Mouse (Mus musculus) CH12F3 (cell line): ENCODE data around the gene Nrxn3.

Source experiments
- in situ Hi-C: fragments of 300-500 bp; cut with MboI; formaldehyde crosslinking; loops from 2 replicates; pipeline ENCODE4 v1.14.3; 2020; ENCODE audit warnings: low sequenced_read_pairs

Gene Nrxn3

GRCm38 (mm10) chr12:88722691-88723070 lies at the start of gene Nrxn3:
Gene Nrxn3, plus strand, starts transcription at chr12:88722876.
- in situ Hi-C loops: loop anchor here (25.0 kb wide), 1 partner anchor 390 kb away; no protein-coding TSS in a partner anchor

DNA sequence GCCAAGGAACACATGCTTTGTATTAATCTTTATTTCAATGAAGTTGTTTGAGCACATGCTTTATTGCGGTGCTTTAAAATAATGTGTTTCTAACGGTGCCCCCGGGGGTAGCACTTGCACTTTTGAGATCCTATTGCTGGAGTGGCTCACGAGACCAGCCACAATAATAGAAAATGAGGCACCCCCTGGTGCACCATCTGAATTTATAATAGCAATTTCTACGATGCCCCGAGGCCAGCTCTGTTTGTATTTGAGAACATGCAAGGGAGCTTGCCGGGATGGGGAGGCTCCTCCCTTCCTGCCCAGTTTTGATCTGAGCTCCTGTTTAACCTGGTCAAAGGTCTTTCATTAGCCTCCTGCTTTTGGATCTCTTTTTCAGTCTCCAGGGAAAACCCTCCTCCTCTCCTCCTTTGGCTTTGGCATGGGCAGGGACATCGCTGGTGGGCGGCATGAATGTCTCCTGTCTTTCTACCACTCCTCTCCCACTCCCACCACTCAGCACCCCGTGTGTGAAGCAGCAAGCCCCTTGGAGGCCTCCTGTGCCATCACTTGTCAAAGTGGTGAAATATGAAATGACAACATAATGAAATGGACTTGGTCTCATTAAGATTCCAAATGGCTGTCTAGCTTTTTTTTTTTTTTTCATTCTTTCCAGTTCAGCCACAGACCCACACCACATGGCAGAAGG lies 18.4 kb upstream of the Nrxn3 start:
- in situ Hi-C loops: loop anchor here (25.0 kb wide), 1 partner anchor 408 kb away; no protein-coding TSS in a partner anchor

DNA sequence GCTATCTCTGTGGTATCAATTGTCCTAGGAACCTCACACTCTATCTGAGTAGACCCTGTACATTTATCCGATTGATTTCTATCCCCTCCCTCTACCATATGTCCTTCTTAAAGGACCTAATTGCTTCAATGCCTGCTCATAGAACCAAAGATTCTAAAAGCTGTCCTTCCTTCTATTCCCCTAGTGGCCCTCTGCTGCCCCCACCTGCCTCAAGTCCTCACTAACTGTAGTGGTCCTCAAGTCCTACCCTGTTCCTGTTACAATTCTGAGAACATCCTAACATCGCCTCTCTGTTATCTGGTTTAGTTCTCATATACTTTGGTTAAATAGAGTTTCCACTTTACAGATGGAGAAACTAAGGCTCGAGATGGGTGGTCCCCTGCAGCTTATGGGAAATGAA lies 16.7 kb upstream of the Nrxn3 start:
- in situ Hi-C loops: loop anchor here (25.0 kb wide), 1 partner anchor 406 kb away; no protein-coding TSS in a partner anchor

GRCm38 (mm10) chr12:88707786-88708185 lies 14.9 kb upstream of the Nrxn3 start:
- in situ Hi-C loops: loop anchor here (25.0 kb wide), 1 partner anchor 405 kb away; no protein-coding TSS in a partner anchor

- in situ Hi-C loops: loop anchor here (25.0 kb wide), 1 partner anchor 403 kb away; no protein-coding TSS in a partner anchor
Measured at GRCm38 (mm10) chr12:88709223-88709622, 13.5 kb upstream of the Nrxn3 start.

DNA sequence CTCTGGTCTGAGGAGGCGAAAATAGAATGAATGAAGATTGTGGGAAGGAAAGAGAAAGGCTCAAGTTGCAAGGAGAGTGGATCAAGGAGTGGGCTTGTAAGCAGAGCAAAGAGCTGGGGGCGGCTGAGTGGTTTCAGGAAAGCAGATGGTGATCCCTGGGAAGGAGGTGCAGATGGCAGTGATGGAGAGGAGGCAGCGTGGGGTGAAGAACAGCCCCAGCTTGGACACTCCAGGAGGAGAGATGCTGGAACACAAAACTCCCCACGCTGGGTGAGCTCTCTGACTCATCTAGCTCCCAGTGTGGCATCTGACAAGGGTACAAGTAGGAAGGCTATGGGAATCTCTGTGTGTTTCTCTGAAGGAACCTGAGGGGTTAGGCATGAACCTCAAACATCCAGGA lies 9.2 kb upstream of the Nrxn3 start:
- in situ Hi-C loops: loop anchor here (25.0 kb wide), 1 partner anchor 399 kb away; no protein-coding TSS in a partner anchor

GRCm38 (mm10) chr12:88722031-88722690 lies 515 bp upstream of the Nrxn3 start:
- in situ Hi-C loops: loop anchor here (25.0 kb wide), 1 partner anchor 390 kb away; no protein-coding TSS in a partner anchor

GRCm38 (mm10) chr12:88726316-88726715 lies 3.6 kb downstream of the Nrxn3 start:
- in situ Hi-C loops: no loop called here

- in situ Hi-C loops: no loop called here
Measured at GRCm38 (mm10) chr12:88726755-88727154, 4.1 kb downstream of the Nrxn3 start.

DNA sequence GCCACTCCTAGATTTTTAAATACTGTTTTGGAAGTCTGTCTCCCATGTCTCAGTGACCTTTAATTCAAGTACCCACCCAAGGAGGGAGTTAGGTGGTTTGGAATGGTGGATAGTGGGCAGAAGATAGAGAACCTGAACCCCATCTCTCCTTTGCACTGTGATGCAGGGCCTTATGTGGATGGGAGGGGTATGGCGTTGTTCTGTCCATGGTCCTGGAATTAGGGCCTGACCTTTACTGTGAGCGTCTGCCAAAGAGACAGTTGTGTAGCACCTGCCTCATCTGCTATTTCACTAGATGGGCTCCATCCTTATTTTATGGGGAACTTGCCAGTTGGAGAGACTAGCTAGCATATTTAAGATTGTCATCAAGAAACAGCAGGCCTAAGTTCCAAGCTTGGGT lies 8.0 kb downstream of the Nrxn3 start:
- in situ Hi-C loops: no loop called here

DNA sequence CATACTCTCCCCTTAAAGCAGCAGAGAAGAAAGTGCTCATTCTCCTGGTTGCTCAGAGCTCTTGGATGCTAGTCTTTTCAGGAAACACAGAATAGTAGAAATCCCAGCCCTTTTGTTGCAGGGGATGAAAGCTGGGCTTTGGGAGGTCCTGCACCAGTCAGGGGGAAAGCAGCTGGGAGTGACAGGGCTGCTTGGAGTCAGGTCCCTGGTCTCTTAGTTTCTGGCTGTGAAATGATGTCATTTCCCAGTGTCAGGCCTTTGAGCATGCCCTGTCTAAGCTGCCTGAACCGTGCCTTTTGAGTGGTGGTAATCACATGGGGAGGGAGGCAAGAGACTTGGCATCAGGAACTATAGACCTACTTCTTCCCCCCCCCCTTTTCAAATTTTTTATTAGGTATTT lies 12.4 kb downstream of the Nrxn3 start:
- in situ Hi-C loops: no loop called here

GRCm38 (mm10) chr12:88737081-88737480 lies 14.4 kb downstream of the Nrxn3 start:
- in situ Hi-C loops: no loop called here

- in situ Hi-C loops: no loop called here
Measured at GRCm38 (mm10) chr12:88738616-88739015, 15.9 kb downstream of the Nrxn3 start.

GRCm38 (mm10) chr12:88746788-88747187 lies 24.1 kb downstream of the Nrxn3 start:
- in situ Hi-C loops: no loop called here

DNA sequence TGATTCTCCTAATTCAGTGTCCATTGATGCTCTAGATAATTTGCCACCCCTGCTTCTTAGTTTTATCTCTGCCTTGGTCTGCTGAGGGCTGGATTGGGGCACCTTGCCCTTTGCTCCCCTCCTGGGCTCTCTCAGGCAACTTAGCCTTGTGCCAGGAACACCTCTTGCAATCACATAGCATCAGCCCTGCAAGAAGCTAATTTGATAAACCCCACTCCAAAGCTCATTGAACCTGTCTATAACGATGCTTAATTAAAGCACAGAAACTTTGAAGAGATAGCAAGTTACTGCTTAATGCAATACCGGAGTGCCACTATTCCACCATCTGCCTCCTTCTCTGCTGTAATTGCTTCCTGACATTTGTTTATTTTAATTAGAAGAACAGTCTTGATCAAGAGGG lies 42.1 kb downstream of the Nrxn3 start:
- in situ Hi-C loops: no loop called here

DNA sequence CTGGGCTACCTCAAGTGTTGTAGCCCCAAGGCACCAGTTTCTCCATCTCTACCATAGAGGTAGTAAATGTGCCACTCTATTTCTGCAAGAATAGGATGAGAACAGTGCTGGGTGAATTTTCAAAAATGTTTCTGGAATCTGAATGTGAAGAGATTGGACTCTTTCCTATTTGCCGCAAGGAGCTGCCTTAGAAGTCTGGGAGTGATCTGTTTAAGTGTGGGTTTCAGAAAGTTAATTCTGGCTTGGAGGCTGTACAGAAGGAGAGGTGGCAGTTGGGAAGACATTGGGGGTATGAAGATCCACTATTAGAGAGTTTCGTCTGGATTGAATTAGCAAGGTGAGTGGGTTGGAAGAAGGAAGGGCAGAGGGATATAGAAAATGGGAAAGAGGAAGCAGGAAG lies 52.0 kb downstream of the Nrxn3 start:
- in situ Hi-C loops: no loop called here

DNA sequence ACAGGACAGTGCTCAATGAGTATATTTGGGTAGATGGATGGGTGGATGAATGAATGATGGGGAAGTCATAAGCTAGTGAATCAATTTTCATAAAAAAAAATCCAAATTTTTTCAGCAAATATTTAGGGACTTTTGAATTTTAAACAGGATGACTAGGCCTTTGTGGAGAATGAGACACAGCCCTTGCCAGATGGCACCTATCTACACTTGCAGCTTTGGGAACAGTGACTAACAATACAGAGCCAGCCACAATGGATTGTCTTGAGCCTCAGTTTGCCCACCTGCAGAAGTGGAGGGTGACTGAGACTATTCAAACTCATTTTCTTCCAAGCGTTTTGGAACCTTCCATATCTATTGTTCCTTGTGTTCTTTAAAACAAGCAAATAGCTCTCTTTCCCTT lies 55.4 kb downstream of the Nrxn3 start:
- in situ Hi-C loops: no loop called here

GRCm38 (mm10) chr12:88784199-88785147 lies 61.8 kb downstream of the Nrxn3 start:
- in situ Hi-C loops: no loop called here

- in situ Hi-C loops: no loop called here
Measured at GRCm38 (mm10) chr12:88793314-88793713, 70.6 kb downstream of the Nrxn3 start.

- in situ Hi-C loops: no loop called here
Measured at GRCm38 (mm10) chr12:88800990-88801655, 78.4 kb downstream of the Nrxn3 start.

GRCm38 (mm10) chr12:88801656-88802007 lies 79.0 kb downstream of the Nrxn3 start:
- in situ Hi-C loops: no loop called here
